Comparison of ENCODE assay signal across 7 mouse cellular contexts in genomic region chr6:134147596-134148442, GRCm38 (mm10).
A peak's percentile ranks its signal among the peaks of the same experiment; 100 is the strongest.
DNase-seq lines count a peak whose midpoint lies in the region; ATAC-seq and TF ChIP-seq lines count a peak whose summit lies in the region.

No protein-coding gene starts in this region.

- no peaks in the 10 kb centered on the region for H3K36me3 ChIP-seq in forebrain, embryonic 15.5 days
- H3K36me3 ChIP-seq in kidney, embryonic 16.5 days (ENCODE audit: insufficient read depth, low read length), result 0 out of 2 replicates have a peak, but pooled peaks cover 10% of the 10 kb centered on the region
- no peaks in the 10 kb centered on the region for H3K36me3 ChIP-seq in stomach, postnatal 0 days (ENCODE audit: control insufficient read depth, insufficient read depth, low read length)

- H3K27me3 ChIP-seq in forebrain, embryonic 15.5 days, result no peaks in the 10 kb centered on the region
- H3K27me3 ChIP-seq in kidney, embryonic 16.5 days (ENCODE audit: insufficient read depth, low read length), result no peaks in the 10 kb centered on the region
- no peaks in the 10 kb centered on the region for H3K27me3 ChIP-seq in stomach, postnatal 0 days (ENCODE audit: control insufficient read depth, insufficient read depth, low read length)

- H3K9ac ChIP-seq in forebrain, embryonic 15.5 days (replicated peaks), result no peak overlapping the region
- 0 out of 2 replicates have a peak overlapping the region, but pooled peaks have one; percentile 25 for H3K9ac ChIP-seq in kidney, embryonic 16.5 days (replicated peaks; ENCODE audit: low read length)
- H3K9ac ChIP-seq in stomach, postnatal 0 days (ENCODE audit: low read length), result no peak overlapping the region

- H3K4me1 ChIP-seq in forebrain, embryonic 15.5 days, result peaks cover 33% of the 10 kb centered on the region
- peaks cover 58% of the 10 kb centered on the region for H3K4me1 ChIP-seq in kidney, embryonic 16.5 days (ENCODE audit: insufficient read depth, low read length)
- H3K4me1 ChIP-seq in stomach, postnatal 0 days (replicated peaks; ENCODE audit: control insufficient read depth, insufficient read depth), result peaks cover 5% of the 10 kb centered on the region

- ATAC-seq in CD4-positive, CD25-positive, alpha-beta regulatory T cell, adult 4 months, result peak; percentile 96
- ATAC-seq in forebrain, embryonic 15.5 days (replicated peaks), result peak; percentile 73
- peak; percentile 24 for ATAC-seq in kidney, embryonic 16.5 days (ENCODE audit: low FRiP score, low TSS enrichment)
- peak; percentile 25; the same call in 1 of the 2 replicates for ATAC-seq in stomach, postnatal 0 days (ENCODE audit: low FRiP score, low TSS enrichment)

- TF ChIP-seq CTCF in stomach, postnatal 0 days (IDR thresholded peaks at IDR 0.05; ENCODE audit: low read depth), result no peak

- peak overlapping the region; percentile 11 for H3K4me2 ChIP-seq in forebrain, embryonic 15.5 days (replicated peaks)
- no peak overlapping the region for H3K4me2 ChIP-seq in kidney, embryonic 16.5 days (replicated peaks; ENCODE audit: low read depth, low read length)
- no peak overlapping the region for H3K4me2 ChIP-seq in stomach, postnatal 0 days (replicated peaks; ENCODE audit: low read depth)

- WGBS in forebrain, embryonic 15.5 days, result 31% methylated on average over 22 of the region's 22 CpGs
- 54% methylated on average over 22 of the region's 22 CpGs for WGBS in kidney, embryonic 16.5 days
- WGBS in stomach, postnatal 0 days, result 55% methylated on average over 22 of the region's 22 CpGs

- H3K4me3 ChIP-seq in forebrain, embryonic 15.5 days, result no peak overlapping the region
- no peak overlapping the region for H3K4me3 ChIP-seq in kidney, embryonic 16.5 days (ENCODE audit: low read length)
- no peak overlapping the region for H3K4me3 ChIP-seq in stomach, postnatal 0 days (ENCODE audit: low read depth, low read length)

- no peak for TF ChIP-seq EP300 in stomach, postnatal 0 days (optimal IDR thresholded peaks at IDR 0.05)

- no peaks in the 10 kb centered on the region for H3K9me3 ChIP-seq in forebrain, embryonic 15.5 days
- no peaks in the 10 kb centered on the region for H3K9me3 ChIP-seq in kidney, embryonic 16.5 days (ENCODE audit: low read length)
- no peaks in the 10 kb centered on the region for H3K9me3 ChIP-seq in stomach, postnatal 0 days (ENCODE audit: control insufficient read depth, low read length)

- H3K27ac ChIP-seq in forebrain, embryonic 15.5 days (replicated peaks), result peak overlapping the region; percentile 7; the same call in 1 of the 2 replicates
- H3K27ac ChIP-seq in kidney, embryonic 16.5 days (ENCODE audit: low read length), result peak overlapping the region; percentile 13; the same call in 1 of the 2 replicates
- peak overlapping the region; percentile 45; the same call in 1 of the 2 replicates for H3K27ac ChIP-seq in stomach, postnatal 0 days (replicated peaks)

- peak; percentile 76 for DNase-seq in CD4-positive helper T cell, adult 2 months (ENCODE audit: low read depth, low spot score)
- DNase-seq in stomach, postnatal 0 days (ENCODE audit: low spot score), result peak; percentile 57
- no peak for DNase-seq in adrenal gland, adult 18-20 months (ENCODE audit: low spot score in 2 of 2)
- no peak for DNase-seq in spleen, postnatal 14 days (ENCODE audit: low spot score in 2 of 2)

Comparison
In these comparisons a context has a peak if more than half of its experiments do, and no peak if none do; other contexts are left out.
1. DNase-seq: peak in CD4-positive helper T cell, adult 2 months (single experiment) and stomach, postnatal 0 days (single experiment); none in adrenal gland, adult 18-20 months (0 of 2) and spleen, postnatal 14 days (0 of 2).
2. ATAC-seq: peak in every context shown above with its lines; median percentile 96 in CD4-positive, CD25-positive, alpha-beta regulatory T cell, adult 4 months; 73 in forebrain, embryonic 15.5 days; 25 in stomach, postnatal 0 days; 24 in kidney, embryonic 16.5 days.
3. Peak in every context shown above with its lines, with median percentiles within 50 percentile points of each other: H3K27ac ChIP-seq.